Mouse (Mus musculus) midbrain, postnatal 0 days (tissue): ENCODE results near the gene Psenen. TPM values are rescaled to one million over a fixed set of nuclear protein-coding genes. Genes with fewer than 3 reads are reported as not detected.

Experiments
- ATAC-seq: fragments of 200-750 bp; cut with Nextera tagmentation; 2 replicates; pipeline ENCODE4 v1.8.0; 2017; ENCODE audit warnings: moderate number of reproducible peaks, mild to moderate bottlenecking, moderate TSS enrichment, moderate library complexity; ENCODE audit not compliant: low FRiP score
- DNase-seq: peaks from one replicate; pipeline ENCODE4 v3.0.0-alpha.2; 2015; ENCODE audit warnings: low spot score
- H3K27ac ChIP-seq: fragments of 300-500 bp; sonication (generic); 2 replicates; pipeline ENCODE4 v1.5.1; 2014; ENCODE audit warnings: low read depth, mild to moderate bottlenecking, low read length, mixed read lengths
- H3K27me3 ChIP-seq: fragments of 300-500 bp; sonication (generic); 2 replicates; pipeline ENCODE4 v1.6.1; 2014; ENCODE audit warnings: low read length, control low read depth, mixed read lengths; ENCODE audit not compliant: insufficient read depth
- H3K36me3 ChIP-seq: fragments of 300-500 bp; sonication (generic); 2 replicates; pipeline ENCODE4 v1.6.1; 2014; ENCODE audit warnings: low read length, control low read depth, mixed read lengths; ENCODE audit not compliant: insufficient read depth
- H3K4me1 ChIP-seq: fragments of 300-500 bp; sonication (generic); 2 replicates; pipeline ENCODE4 v1.6.1; 2014; ENCODE audit warnings: mild to moderate bottlenecking, control low read depth, antibody characterized with exemption, low read length, mixed read lengths; ENCODE audit not compliant: insufficient read depth
- H3K4me2 ChIP-seq: fragments of 300-500 bp; sonication (generic); 2 replicates; pipeline ENCODE4 v1.6.1; 2014; ENCODE audit warnings: low read depth, mild to moderate bottlenecking, low read length, mixed read lengths; ENCODE audit not compliant: poor library complexity, severe bottlenecking
- H3K4me3 ChIP-seq: fragments of 300-500 bp; sonication (generic); 2 replicates; pipeline ENCODE4 v1.5.1; 2014; ENCODE audit warnings: low read depth, mild to moderate bottlenecking, low read length, moderate library complexity
- H3K9ac ChIP-seq: fragments of 300-500 bp; sonication (generic); replicated peaks from 2 replicates; pipeline ENCODE4 v1.6.1; 2014; ENCODE audit warnings: mild to moderate bottlenecking, low read length, moderate library complexity, mixed read lengths; ENCODE audit not compliant: poor library complexity, severe bottlenecking
- H3K9me3 ChIP-seq: fragments of 300-500 bp; sonication (generic); 2 replicates; pipeline ENCODE4 v1.6.1; 2016; ENCODE audit warnings: low read length, control low read depth
- CTCF ChIP-seq: IDR thresholded peaks from 2 replicates; pipeline ENCODE4 v1.5.1; 2016; ENCODE audit warnings: antibody characterized with exemption, mild to moderate bottlenecking
- WGBS: fragments of 180-500 bp; shearing (Covaris S2); extraction: QIAGEN DNeasy Blood & Tissue Kit; methylation state at CpG from one replicate; pipeline ENCODE4 v1.1.7; 2014; 5-methylcytosine and 5-hydroxymethylcytosine counted together
- microRNA-seq: library from miRNA; unstranded; fragments of <30 nt; microRNA quantifications from one replicate; pipeline ENCODE4, GENCODE M21; 2016; ENCODE audit warnings: borderline number of aligned reads
- polyA plus RNA-seq: library from polyadenylated mRNA; unstranded; fragments of >200 nt; fragmentation: Nextera tagmentation; extraction: Ambion mirVana; gene quantifications from 2 replicates; pipeline ENCODE4 v1.2.1, GENCODE M21; 2015
- total RNA-seq: library from RNA; depleted of rRNA; stranded (reverse); fragments of >200 nt; gene quantifications from 2 replicates; pipeline ENCODE4 v1.2.3, GENCODE M21; 2014; rRNA removed

Gene Psenen
- total and polyA plus RNA-seq, 2 experiments from 2014 or later = 133 to 135 TPM

DNA sequence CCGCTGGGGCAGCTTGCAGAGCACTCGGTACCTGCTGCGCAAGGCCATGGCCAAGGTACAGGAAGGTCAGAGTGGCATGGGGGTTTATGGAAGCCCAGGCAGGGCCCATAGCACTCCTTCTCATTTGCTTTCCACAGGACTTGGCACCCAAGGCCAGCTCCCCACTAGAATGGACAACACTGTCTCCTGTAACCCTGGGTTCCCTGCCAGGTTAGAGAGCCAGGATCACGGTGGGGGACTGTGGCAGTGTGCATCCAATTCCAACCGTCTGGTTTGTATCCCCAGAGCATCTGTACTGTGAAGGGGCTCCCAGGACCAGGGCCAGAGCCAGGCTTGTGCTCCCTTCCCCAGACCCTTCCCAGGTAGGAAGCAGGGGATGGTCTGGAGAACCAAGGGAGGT lies 42.6 kb downstream of the Psenen start:
- 52% methylated on average over 5 of the region's 5 CpGs for WGBS
- peak overlapping the region; percentile 51; the same call in 1 of the 2 replicates for H3K27ac ChIP-seq
- H3K4me2 ChIP-seq = no peak overlapping the region
- no peak for DNase-seq
- H3K36me3 ChIP-seq = peaks cover 31% of the 10 kb centered on the region
- H3K4me3 ChIP-seq = no peak overlapping the region
- no peaks in the 10 kb centered on the region for H3K9me3 ChIP-seq
- no peaks in the 10 kb centered on the region for H3K4me1 ChIP-seq
- H3K9ac ChIP-seq = no peak overlapping the region
- H3K27me3 ChIP-seq = no peaks in the 10 kb centered on the region
- no peak for ATAC-seq
- TF ChIP-seq CTCF = no peak

DNA sequence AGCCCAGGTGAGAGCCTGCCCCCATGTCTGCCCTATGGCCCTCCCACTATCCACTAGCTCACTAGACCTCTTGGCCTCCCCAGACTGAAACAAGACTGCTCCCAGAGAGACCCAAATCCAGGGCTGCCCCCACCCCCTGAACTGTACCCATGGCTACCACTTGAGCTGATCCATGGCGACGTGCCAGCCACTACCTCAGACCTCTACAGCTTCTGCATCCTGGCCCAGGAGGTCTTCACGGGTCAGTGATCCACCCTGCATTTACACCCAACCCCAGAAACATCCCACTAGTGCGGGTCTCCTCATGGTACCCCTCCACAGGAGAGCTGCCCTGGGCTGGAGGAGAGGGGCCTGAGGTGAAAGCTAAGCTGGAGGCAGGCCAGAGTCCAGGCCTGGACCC lies 43.0 kb downstream of the Psenen start:
- Histone ChIP-seq H3K36me3 (peaks cover 26% of the 10 kb centered on the region), H3K4me1 (no peaks in the 10 kb centered on the region), H3K4me3 (no peak overlapping the region), H3K27ac (no peak overlapping the region), H3K9ac (no peak overlapping the region), H3K27me3 (no peaks in the 10 kb centered on the region), H3K4me2 (no peak overlapping the region), H3K9me3 (no peaks in the 10 kb centered on the region)
- no peak for TF ChIP-seq CTCF
- WGBS = 44% methylated on average over 4 of the region's 4 CpGs
- DNase-seq = no peak
- ATAC-seq = 0 out of 2 replicates have a peak, but pooled peaks have one; percentile 8

DNA sequence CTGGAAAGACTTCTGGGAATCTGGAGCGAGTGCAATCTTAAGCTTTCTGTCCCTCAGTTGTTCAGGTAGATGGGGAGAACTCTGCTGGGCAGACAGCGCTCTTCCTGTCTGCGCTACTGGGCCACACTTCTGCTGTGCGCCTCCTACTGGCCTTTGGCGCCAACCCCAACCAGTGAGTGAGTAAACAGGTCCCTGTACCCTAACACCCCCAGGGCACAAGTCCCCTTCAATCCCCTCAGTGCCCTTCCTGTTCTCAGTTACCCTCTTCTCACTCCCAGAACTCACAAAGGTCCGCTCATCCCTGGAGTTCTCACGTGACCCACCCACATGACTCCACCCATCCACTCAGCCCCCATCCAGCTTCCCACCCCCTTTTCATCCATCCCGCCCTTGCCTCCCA lies 45.1 kb downstream of the Psenen start:
- peaks cover 8% of the 10 kb centered on the region for H3K36me3 ChIP-seq
- no peak for ATAC-seq
- no peaks in the 10 kb centered on the region for H3K4me1 ChIP-seq
- no peak overlapping the region for H3K9ac ChIP-seq
- no peak overlapping the region for H3K27ac ChIP-seq
- no peaks in the 10 kb centered on the region for H3K27me3 ChIP-seq
- 45% methylated on average over 8 of the region's 8 CpGs for WGBS
- H3K4me2 ChIP-seq = no peak overlapping the region
- DNase-seq = no peak
- no peaks in the 10 kb centered on the region for H3K9me3 ChIP-seq
- no peak overlapping the region for H3K4me3 ChIP-seq
- no peak for TF ChIP-seq CTCF

- Histone ChIP-seq H3K27me3 (no peaks in the 10 kb centered on the region), H3K27ac (no peak overlapping the region), H3K9ac (no peak overlapping the region), H3K4me1 (no peaks in the 10 kb centered on the region), H3K4me3 (no peak overlapping the region), H3K9me3 (no peaks in the 10 kb centered on the region), H3K36me3 (no peaks in the 10 kb centered on the region), H3K4me2 (no peak overlapping the region)
- ATAC-seq = no peak
- no peak for TF ChIP-seq CTCF
- 64% methylated on average over 24 of the region's 24 CpGs for WGBS
- DNase-seq = no peak
These were observed 48.2 kb downstream of the Psenen start for GRCm38 (mm10) chr7:30515003-30515760.

Small RNA genes within 50 kb of the gene (microRNA-seq; reads per million reads assigned to microRNA genes)
- gene Gm38670 (not detected), gene Mir3569 (not detected)

Other genes with a start within 250 kb of the Psenen start
Only the 30 nearest of the 33 such genes appear.
- 44.8 and 47.5 TPM in 2 replicates for gene Lrfn3, start 200.9 kb downstream of the Psenen start, total RNA-seq
- gene Lrfn3, start 200.9 kb downstream of the Psenen start, polyA plus RNA-seq = 22.1 and 24.8 TPM in 2 replicates
- gene Tyrobp, start 149.9 kb downstream of the Psenen start, total RNA-seq = 20.6 and 23.5 TPM in 2 replicates
- gene Tyrobp, start 149.9 kb downstream of the Psenen start, polyA plus RNA-seq = 43.7 and 46.5 TPM in 2 replicates
- not detected in 2 replicates for gene Hcst, start 143.8 kb downstream of the Psenen start, total RNA-seq
- gene Hcst, start 143.8 kb downstream of the Psenen start, polyA plus RNA-seq = 0.54 and 0.76 TPM in 2 replicates
- gene Nfkbid, start 141.9 kb downstream of the Psenen start, total RNA-seq = 2.1 and 2.2 TPM in 2 replicates
- 2.2 and 2.8 TPM in 2 replicates for gene Nfkbid, start 141.9 kb downstream of the Psenen start, polyA plus RNA-seq
- 923 and 924 TPM in 2 replicates for gene Aplp1, start 118.1 kb downstream of the Psenen start, total RNA-seq
- 811 and 814 TPM in 2 replicates for gene Aplp1, start 118.1 kb downstream of the Psenen start, polyA plus RNA-seq
- gene Kirrel2, start 105.9 kb downstream of the Psenen start, total RNA-seq = 0.99 and 4.9 TPM in 2 replicates
- 0.32 and 0.43 TPM in 2 replicates for gene Kirrel2, start 105.9 kb downstream of the Psenen start, polyA plus RNA-seq
- gene Nphs1, start 105.3 kb downstream of the Psenen start, total RNA-seq = 0.33 TPM in 1 of 2 replicates, not detected in the other
- 0.11 TPM in 1 of 2 replicates, not detected in the other for gene Nphs1, start 105.3 kb downstream of the Psenen start, polyA plus RNA-seq
- not detected in 2 replicates for gene Prodh2, start 70.0 kb downstream of the Psenen start, total RNA-seq
- gene Prodh2, start 70.0 kb downstream of the Psenen start, polyA plus RNA-seq = not detected in 2 replicates
- 67.0 and 68.2 TPM in 2 replicates for gene Arhgap33, start 28.6 kb downstream of the Psenen start, total RNA-seq
- 113 TPM in 2 replicates for gene Arhgap33, start 28.6 kb downstream of the Psenen start, polyA plus RNA-seq
- gene Hspb6, start 11.4 kb downstream of the Psenen start, total RNA-seq = 5.9 and 6.2 TPM in 2 replicates
- 13.4 and 13.5 TPM in 2 replicates for gene Hspb6, start 11.4 kb downstream of the Psenen start, polyA plus RNA-seq
- gene Proser3, start 11.3 kb downstream of the Psenen start, total RNA-seq = 15.2 and 23.3 TPM in 2 replicates
- 3.3 and 3.4 TPM in 2 replicates for gene Proser3, start 11.3 kb downstream of the Psenen start, polyA plus RNA-seq
- 15.7 and 32.0 TPM in 2 replicates for gene Lin37, start 3.8 kb downstream of the Psenen start, total RNA-seq
- gene Lin37, start 3.8 kb downstream of the Psenen start, polyA plus RNA-seq = 53.5 and 54.1 TPM in 2 replicates
- gene U2af1l4, start 326 bp downstream of the Psenen start, total RNA-seq = 54.7 and 64.2 TPM in 2 replicates
- gene U2af1l4, start 326 bp downstream of the Psenen start, polyA plus RNA-seq = 96.4 and 97.0 TPM in 2 replicates
- 6.0 and 8.4 TPM in 2 replicates for gene Gm49396, start 283 bp downstream of the Psenen start, total RNA-seq
- gene Gm49396, start 283 bp downstream of the Psenen start, polyA plus RNA-seq = 4.9 and 7.2 TPM in 2 replicates
- 0.99 and 1.9 TPM in 2 replicates for gene Igflr1, start 1.8 kb upstream of the Psenen start, total RNA-seq
- gene Igflr1, start 1.8 kb upstream of the Psenen start, polyA plus RNA-seq = 3.1 and 5.6 TPM in 2 replicates
- 38.8 and 39.5 TPM in 2 replicates for gene Kmt2b, start 25.1 kb upstream of the Psenen start, total RNA-seq
- 5.3 and 8.3 TPM in 2 replicates for gene Kmt2b, start 25.1 kb upstream of the Psenen start, polyA plus RNA-seq
- gene Zbtb32, start 35.3 kb upstream of the Psenen start, total RNA-seq = not detected in 2 replicates
- gene Zbtb32, start 35.3 kb upstream of the Psenen start, polyA plus RNA-seq = 0.22 and 0.39 TPM in 2 replicates
- gene Upk1a, start 49.2 kb upstream of the Psenen start, total RNA-seq = 0.76 and 1.5 TPM in 2 replicates
- gene Upk1a, start 49.2 kb upstream of the Psenen start, polyA plus RNA-seq = 0.65 and 0.84 TPM in 2 replicates
- gene Cox6b1, start 62.5 kb upstream of the Psenen start, total RNA-seq = 310 and 337 TPM in 2 replicates
- 1,351 and 1,409 TPM in 2 replicates for gene Cox6b1, start 62.5 kb upstream of the Psenen start, polyA plus RNA-seq
- 1.2 TPM in 1 of 2 replicates, not detected in the other for gene Etv2, start 72.2 kb upstream of the Psenen start, total RNA-seq
- gene Etv2, start 72.2 kb upstream of the Psenen start, polyA plus RNA-seq = 0.15 TPM in 1 of 2 replicates, not detected in the other
- 163 and 185 TPM in 2 replicates for gene Rbm42, start 86.7 kb upstream of the Psenen start, total RNA-seq
- gene Rbm42, start 86.7 kb upstream of the Psenen start, polyA plus RNA-seq = 120 and 123 TPM in 2 replicates
- gene Haus5, start 101.4 kb upstream of the Psenen start, total RNA-seq = 17.9 and 22.7 TPM in 2 replicates
- 19.8 and 20.0 TPM in 2 replicates for gene Haus5, start 101.4 kb upstream of the Psenen start, polyA plus RNA-seq
- gene Pmis2, start 108.0 kb upstream of the Psenen start, total RNA-seq = not detected in 2 replicates
- gene Pmis2, start 108.0 kb upstream of the Psenen start, polyA plus RNA-seq = not detected in 2 replicates
- gene 2200002J24Rik, start 135.3 kb upstream of the Psenen start, total RNA-seq = not detected in 2 replicates
- gene 2200002J24Rik, start 135.3 kb upstream of the Psenen start, polyA plus RNA-seq = not detected in 2 replicates
- gene Atp4a, start 148.6 kb upstream of the Psenen start, total RNA-seq = 0.82 and 2.3 TPM in 2 replicates
- 2.7 and 2.8 TPM in 2 replicates for gene Atp4a, start 148.6 kb upstream of the Psenen start, polyA plus RNA-seq
- 166 and 167 TPM in 2 replicates for gene Tmem147, start 165.9 kb upstream of the Psenen start, total RNA-seq
- gene Tmem147, start 165.9 kb upstream of the Psenen start, polyA plus RNA-seq = 290 and 318 TPM in 2 replicates
- not detected in 2 replicates for gene Gapdhs, start 180.1 kb upstream of the Psenen start, total RNA-seq
- gene Gapdhs, start 180.1 kb upstream of the Psenen start, polyA plus RNA-seq = 0.79 and 0.80 TPM in 2 replicates
- 2.4 and 4.0 TPM in 2 replicates for gene Sbsn, start 187.8 kb upstream of the Psenen start, total RNA-seq
- 1.8 and 4.1 TPM in 2 replicates for gene Sbsn, start 187.8 kb upstream of the Psenen start, polyA plus RNA-seq
- 0.71 and 7.9 TPM in 2 replicates for gene Dmkn, start 200.1 kb upstream of the Psenen start, total RNA-seq
- gene Dmkn, start 200.1 kb upstream of the Psenen start, polyA plus RNA-seq = 4.5 and 4.9 TPM in 2 replicates
- gene Krtdap, start 224.3 kb upstream of the Psenen start, total RNA-seq = 4.8 and 19.2 TPM in 2 replicates
- gene Krtdap, start 224.3 kb upstream of the Psenen start, polyA plus RNA-seq = 1.2 and 1.6 TPM in 2 replicates